ENCODE assay signal across 10 mouse cellular contexts in genomic region chr10:14046935-14047334, GRCm38 (mm10).
DNase-seq lines count a peak whose midpoint lies in the region; ATAC-seq lines count a peak whose summit lies in the region.
"Had no signal": no experiment of that assay in that cellular context is flagged by ENCODE, and none has a peak within 500 bp of the region (broad histone marks: within the 10 kb centered on the region; RNA-seq: fewer than 3 reads in every experiment).

No protein-coding gene starts in this region.

- peak overlapping the region; percentile 42 for H3K4me3 ChIP-seq in megakaryocyte, embryonic 14.5 days (replicated peaks)
- H3K4me3 ChIP-seq: hindbrain, embryonic 15.5 days; lung, embryonic 15.5 days had no signal

- ATAC-seq in megakaryocyte, adult 5-6 weeks (ENCODE audit: poor library complexity, severe bottlenecking), result no peak

- peak; percentile 34 for DNase-seq in heart, adult 11 months
- no peak for DNase-seq in heart, adult 18-20 months
- DNase-seq in c-Kit-positive CD71-positive TER-119-positive erythroid progenitor cells, embryonic 14.5 days (ENCODE audit: low spot score), result peak; percentile 11
- peak; percentile 71 for DNase-seq in thymus, postnatal 14 days
- DNase-seq in urinary bladder, adult 18-20 months (ENCODE audit: low spot score in 2 of 2), result no peak
- no peak for DNase-seq in left cerebral cortex, postnatal 4 days

- H3K27me3 ChIP-seq in megakaryocyte, embryonic 14.5 days (replicated peaks), result no peaks in the 10 kb centered on the region
- H3K27me3 ChIP-seq: hindbrain, embryonic 15.5 days; lung, embryonic 15.5 days had no signal

- H3K36me3 ChIP-seq in megakaryocyte, embryonic 14.5 days (replicated peaks; ENCODE audit: low read length), result peaks cover 3% of the 10 kb centered on the region
- H3K36me3 ChIP-seq: hindbrain, embryonic 15.5 days; lung, embryonic 15.5 days had no signal

- peaks cover 67% of the 10 kb centered on the region for H3K4me1 ChIP-seq in megakaryocyte, embryonic 14.5 days

- H3K9me3 ChIP-seq in megakaryocyte, embryonic 14.5 days, result no peaks in the 10 kb centered on the region
- H3K9me3 ChIP-seq: hindbrain, embryonic 15.5 days; lung, embryonic 15.5 days had no signal

- intact Hi-C loops in left cerebral cortex, postnatal 4 days (cut with DNase I), result no loop called here

Comparison
In these comparisons a context has a peak if more than half of its experiments do, and no peak if none do; other contexts are left out.
1. DNase-seq: peak in heart, adult 11 months (single experiment), c-Kit-positive CD71-positive TER-119-positive erythroid progenitor cells, embryonic 14.5 days (single experiment) and thymus, postnatal 14 days (single experiment); none in heart, adult 18-20 months (0 of 2), urinary bladder, adult 18-20 months (0 of 2) and left cerebral cortex, postnatal 4 days (single experiment).